In genomic region chr11:35403516-35403915, GRCm38 (mm10) we compare ENCODE assay signal across 14 mouse cellular contexts.
"Had no signal": no experiment of that assay in that cellular context is flagged by ENCODE, and none has a peak within 500 bp of the region (broad histone marks: within the 10 kb centered on the region; RNA-seq: fewer than 3 reads in every experiment).

No protein-coding gene starts in this region.

- ATAC-seq: liver, embryonic 12.5 days had no signal

- DNase-seq: kidney, adult 8-10 months; kidney, postnatal 10 days; kidney, postnatal 36 days; left cerebral cortex, postnatal 4 days; liver; lung, adult 18-20 months; lung, postnatal 10 days; lung, postnatal 36 days; midbrain, embryonic 14.5 days; retina, postnatal 1 day; right cerebral cortex, postnatal 25 days; thymus, adult 18-20 months; thymus, postnatal 36 days had no signal
